Mouse (Mus musculus) layer of hippocampus, adult 18-20 months (tissue): ENCODE data around the gene Ccdc148. TPM values are rescaled to one million over a fixed set of nuclear protein-coding genes. Genes with fewer than 3 reads are reported as not detected.
A peak's percentile ranks its signal among the peaks of the same experiment; 100 is the strongest.

ENCODE experiments used
- DNase-seq, 2 experiments: peaks; one replicate each; pipeline ENCODE4 v3.0.0; 2022; ENCODE audit warnings: low spot score in 2 of 2
- total RNA-seq, 2 experiments: library from RNA; stranded (reverse); gene quantifications; 2 replicates each; pipeline ENCODE4 v1.2.3; 2021

Gene Ccdc148
- total RNA-seq, 2 experiments from 2014 or later, result 14.6 to 15.8 TPM

DNA sequence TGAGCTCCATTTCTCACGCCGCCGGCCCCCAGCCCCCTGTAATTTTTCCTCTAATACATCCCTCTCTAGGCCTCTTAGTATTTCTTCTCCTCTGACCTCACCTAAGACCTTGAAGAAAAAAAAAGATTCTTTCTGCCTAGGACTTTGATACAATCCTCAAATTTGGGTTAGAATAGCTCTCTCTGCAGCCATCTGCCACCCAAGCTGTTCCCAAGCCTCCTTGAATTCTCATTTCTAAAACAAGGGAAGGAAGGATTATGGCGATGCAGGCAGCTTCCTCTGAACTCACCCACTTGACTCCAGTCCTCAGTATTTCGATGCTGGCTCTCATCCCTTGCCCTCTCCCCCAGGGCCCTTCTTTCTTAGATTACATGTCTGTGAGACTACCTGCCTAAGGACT lies 106.1 kb downstream of the Ccdc148 start:
- peak; percentile 41 to 71 for DNase-seq

DNA sequence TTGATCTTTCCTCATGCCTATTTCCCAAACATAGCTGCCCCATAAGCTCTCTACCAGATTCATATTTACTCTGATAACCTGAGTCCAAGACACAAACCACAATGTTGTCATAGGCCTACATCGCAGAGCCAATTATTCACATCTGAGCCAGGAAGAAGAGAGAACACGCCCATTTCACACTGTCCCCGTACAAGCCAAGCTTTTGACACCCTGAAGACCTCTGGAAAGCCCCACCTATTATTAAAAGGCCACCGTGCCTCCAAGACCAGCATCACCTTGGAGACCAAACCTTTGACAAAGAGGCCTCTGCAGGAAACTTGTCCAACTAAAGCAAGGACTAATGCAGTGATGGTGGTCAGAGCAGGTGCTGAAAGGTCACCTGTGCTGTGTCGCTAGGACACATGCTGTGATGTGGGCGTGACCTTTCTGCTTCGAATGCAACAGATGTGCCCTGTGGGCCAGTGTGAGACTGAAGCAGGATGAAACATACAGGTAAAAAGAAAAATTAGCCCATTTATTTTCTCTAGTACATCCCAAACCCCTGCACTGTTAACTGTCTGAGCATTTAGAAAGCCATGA lies 106.9 kb downstream of the Ccdc148 start:
- DNase-seq, result no peak

DNA sequence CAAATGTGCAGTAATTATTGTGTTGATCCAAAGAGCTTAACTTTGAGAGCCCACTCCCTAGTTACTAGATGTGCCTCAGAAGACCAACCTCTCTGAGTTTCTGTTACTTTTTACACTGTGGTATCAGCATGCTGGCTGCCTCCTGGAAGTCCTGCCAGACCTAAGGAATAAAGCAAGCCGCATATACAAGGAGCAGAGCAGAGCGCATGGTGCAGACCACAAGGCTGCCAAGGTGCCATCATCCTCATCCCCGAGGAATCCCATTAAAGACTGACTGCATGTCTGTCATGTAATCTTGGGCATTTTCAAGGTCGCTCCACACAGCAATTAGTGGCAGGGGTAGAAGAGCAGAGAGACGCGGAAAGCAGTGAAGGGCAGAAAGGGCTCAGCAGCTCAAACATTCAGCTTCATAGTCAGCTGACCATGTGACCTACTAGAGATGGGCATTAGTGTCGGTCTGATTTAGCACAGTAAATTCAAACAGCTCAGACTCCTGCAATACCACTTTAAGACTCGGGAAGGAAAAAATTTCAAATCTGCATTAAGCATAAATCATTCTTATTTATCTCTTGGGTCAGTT lies 110.1 kb downstream of the Ccdc148 start:
- no peak for DNase-seq

DNA sequence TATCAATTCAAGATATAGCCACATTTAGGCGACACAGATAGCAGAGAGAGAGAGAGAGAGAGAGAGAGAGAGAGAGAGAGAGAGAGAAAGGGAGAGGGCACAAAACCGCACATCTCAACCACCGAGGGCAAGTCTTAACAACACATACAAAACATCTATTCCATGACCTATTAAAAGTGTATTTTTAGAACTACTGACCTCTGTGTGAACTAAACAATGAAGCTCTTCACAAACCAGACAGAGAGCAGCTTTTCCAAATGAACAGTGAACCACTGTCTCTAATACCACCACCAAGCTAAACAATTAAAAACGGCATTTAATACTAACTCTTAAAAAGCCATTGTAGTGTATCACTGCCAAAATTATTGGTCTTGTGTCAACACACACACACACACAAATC lies 110.8 kb downstream of the Ccdc148 start:
- no peak for DNase-seq

DNA sequence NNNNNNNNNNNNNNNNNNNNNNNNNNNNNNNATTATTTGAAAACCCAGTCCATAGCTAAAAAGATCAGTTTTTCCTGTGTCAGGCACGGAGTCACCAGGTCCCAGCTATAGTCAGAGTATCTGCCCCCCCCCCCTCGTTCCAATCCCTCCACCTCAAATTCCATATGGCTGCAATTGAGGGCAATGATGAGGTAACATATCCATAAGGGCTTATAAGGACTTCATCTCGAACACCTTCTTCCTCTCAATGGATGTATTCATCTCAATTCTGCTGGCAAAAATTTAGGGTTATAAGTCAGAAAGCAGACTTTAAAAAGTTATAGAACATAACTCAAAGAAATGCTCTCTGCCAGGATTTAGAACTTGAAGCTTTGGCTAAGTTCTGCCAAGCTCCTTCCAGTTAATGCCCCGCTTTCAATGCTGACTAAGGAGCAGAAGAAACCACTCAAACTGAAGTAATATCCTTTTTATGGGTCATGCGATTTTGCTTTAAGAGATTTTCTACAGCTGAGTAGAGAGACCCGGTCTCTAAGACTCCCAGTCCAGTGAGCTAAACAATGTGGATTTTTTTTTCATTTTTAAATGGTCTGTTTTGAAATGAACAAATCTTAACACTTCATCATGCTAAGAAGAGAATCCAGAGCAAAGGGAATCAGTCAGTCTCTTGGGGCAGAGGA lies 111.6 kb downstream of the Ccdc148 start:
- no peak for DNase-seq

DNA sequence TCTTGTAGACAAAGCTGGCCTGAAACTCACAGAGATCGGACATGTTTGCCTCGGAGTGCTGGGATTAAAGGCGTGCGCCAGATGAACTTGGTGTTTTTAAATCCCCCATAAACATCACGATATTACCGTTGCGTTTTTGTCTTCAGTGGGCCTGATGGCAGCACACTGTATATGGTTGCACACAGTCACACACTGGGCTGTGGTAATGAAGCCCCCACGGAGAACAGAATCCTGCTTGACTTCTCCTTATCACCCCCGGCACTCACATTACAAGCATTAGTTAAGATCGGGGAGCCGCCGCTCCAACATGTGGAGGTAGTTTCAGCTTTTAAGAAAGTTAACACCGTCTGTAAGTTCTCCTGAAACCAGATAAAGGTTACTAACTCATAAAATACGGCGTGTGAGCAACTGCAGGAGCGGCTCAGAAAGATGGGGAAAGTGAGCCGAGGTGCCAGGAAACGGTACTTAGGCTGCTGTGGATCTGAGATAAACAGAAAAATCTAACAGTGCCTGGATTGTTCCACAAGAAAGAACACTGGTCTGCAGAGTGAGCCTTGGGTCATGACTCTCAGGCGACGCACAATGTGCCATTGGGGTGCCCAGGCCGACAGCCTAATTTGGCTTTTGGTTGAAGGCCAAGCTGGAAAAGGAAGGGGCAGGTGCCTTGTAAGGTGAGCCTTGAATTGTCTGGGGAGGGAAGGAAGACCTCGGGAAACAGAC lies 117.0 kb downstream of the Ccdc148 start:
- DNase-seq, result no peak

DNA sequence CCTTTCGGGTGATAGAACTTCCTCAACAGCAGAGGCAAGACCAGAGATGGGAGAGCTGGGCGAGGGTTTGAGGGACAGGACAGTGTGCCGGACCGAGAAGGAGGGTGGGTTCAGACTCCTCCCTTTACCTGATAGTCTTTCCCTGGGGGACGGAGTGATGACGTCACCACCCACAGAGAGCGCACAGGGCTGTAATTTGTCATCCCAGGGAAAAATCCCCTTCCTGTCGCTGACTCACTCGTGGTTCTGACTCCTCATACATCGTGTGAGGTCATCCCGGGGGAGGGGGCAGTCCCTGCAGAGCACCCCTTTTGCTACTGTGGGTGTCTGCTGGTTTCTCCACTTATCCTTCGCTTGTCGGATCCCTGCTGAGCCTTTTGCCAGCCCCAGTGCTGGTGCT lies 117.9 kb downstream of the Ccdc148 start:
- DNase-seq, result no peak

DNA sequence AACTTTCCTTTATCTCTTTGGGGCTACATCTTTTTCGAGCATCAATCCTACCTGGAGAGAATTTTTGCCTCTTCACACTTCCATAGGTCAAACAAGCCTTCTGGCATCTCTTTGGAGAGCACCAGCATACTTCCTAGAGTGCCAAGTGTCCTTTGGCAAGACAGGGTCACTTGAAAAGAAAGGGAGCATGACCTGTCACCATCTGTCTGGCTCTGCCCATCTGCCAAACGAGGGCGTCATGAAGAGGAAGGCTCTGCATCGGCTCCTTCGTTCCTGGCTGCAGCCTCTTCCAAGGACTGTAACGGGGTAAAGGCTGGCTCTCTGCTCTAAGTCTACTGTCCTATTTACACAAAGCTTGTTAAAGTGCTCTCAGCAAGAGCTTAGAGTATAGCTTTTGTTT lies 124.0 kb downstream of the Ccdc148 start:
- no peak for DNase-seq

DNA sequence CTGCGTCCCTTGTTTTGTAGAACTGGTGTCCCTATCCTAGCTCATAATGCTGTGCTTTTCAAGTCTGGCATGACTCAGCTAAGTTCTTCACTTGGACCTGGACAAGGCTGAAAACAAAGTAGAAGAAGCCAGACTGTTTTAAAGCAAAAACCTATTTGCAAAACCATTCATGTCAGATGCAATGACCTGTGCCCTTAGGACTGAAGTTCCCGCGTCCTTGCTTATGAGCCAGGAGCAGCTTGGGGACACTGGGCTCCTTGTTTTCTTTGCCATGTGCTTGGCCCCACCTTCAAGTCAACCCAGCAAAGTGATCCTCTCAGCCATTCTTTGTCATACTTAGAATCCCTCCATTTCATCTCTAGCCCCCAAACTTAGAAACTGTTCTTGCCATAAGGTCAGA lies 125.3 kb downstream of the Ccdc148 start:
- no peak for DNase-seq

DNA sequence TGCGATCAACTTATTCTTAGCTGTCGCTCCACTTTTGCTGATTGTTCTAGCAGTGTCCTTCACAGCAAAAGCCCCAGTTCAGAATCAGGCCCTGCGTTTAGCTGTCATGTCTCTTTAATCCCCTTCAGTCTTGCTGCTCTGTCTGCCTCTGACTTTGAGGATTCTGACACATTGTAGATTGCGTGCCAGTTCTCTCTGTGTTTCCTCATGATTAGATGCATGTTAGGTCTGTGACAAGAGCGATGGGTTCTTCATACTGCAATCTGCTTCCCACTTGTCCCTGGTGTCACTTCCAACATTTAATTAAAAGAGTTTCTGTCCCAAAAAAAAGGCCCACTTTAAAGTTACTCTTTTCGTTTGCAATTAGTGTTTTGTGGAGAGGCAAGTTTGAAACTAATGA lies 126.2 kb downstream of the Ccdc148 start:
- DNase-seq, result no peak

DNA sequence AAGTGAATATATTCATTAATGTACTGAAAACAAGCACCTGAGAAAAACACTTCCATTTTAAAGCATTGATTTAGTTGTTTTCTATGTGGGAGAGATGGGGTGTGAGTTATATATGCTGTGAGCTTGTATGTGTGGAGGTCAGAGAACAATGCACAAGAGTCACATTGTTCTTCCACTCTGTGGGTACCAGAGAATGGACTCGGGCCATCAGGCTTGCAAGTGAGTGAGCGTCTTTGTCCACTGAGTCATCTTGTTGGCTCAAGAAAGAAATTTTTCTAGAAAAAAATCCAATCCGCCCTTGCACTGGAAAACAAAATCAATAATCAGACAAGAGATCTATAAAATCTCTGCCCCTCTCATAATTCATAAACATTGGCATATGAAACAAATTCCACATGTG lies 135.9 kb downstream of the Ccdc148 start:
- DNase-seq, result peak in 1 of 2 experiments; percentile 16

DNA sequence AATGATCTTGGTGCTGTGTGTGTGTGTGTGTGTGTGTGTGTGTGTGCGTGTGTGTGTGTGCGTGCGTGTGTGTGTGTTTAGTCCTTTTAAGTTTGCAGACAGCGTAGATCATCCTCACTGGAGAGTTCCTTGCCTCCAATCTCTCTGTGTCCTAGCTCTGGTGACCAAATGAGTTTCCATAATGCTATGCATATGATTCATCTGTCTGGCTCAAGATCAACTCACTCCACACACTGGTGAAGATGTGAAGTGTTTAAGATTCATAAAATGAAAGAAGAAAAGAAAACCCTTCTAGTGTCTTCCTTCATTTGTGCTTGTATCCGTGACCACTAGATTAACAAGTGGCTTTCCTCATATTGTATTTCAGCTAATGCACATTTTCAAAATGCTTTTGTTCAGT lies 153.1 kb downstream of the Ccdc148 start:
- no peak for DNase-seq

DNA sequence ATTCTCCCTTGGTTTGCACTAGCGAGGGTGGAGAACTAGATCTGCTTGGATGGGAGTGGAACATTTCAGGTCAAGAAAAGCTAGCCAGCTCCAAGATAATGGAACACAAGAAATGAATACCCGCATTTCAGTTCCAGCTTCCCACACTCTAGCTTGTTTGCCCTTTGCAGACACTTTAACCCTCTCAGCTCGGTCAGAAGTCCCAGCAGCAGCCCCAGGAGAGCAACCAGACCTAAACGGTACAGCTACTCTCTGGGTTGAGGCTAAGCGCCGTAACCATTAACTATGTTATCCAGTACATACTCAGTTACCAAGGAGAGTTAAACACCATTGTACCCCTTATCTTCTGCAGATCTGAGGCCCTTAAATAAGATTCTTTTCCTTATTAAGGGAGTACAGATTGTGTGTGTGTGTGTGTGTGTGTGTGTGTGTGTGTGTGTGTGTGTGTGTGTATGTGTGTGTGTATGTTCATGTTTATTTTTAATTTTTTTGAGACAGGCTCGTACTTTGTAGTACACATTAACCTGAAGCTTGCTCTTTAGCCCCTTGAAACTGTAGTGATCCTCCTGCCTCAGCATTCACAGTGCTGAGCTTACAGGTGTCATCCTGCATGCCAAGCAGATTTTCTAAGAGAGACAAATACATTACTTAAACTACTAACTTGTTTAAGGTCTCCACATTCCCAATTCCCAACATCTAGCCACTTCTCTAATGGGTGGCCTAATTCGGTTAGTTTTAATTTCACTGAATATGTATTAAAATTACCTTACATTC lies 153.7 kb downstream of the Ccdc148 start:
- no peak for DNase-seq

DNA sequence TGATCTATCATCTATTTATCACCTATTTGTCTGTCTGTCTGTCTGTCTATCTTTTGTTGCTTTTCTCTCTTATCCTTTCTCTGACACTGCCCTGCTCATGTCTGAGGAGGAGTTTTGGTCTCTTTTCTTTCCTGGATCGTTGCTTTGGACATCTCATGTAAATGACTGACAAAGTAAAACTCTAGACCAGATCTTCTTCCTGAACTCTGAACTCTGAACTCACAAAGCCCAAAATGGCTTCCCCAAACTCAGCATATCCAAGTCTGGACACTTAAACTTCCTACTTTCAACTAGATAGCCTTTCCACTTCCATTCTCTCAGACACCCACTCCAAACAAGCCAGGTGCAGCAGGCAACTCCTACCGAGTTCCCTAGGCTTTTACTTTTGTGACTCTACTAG lies 163.3 kb downstream of the Ccdc148 start:
- no peak for DNase-seq

DNA sequence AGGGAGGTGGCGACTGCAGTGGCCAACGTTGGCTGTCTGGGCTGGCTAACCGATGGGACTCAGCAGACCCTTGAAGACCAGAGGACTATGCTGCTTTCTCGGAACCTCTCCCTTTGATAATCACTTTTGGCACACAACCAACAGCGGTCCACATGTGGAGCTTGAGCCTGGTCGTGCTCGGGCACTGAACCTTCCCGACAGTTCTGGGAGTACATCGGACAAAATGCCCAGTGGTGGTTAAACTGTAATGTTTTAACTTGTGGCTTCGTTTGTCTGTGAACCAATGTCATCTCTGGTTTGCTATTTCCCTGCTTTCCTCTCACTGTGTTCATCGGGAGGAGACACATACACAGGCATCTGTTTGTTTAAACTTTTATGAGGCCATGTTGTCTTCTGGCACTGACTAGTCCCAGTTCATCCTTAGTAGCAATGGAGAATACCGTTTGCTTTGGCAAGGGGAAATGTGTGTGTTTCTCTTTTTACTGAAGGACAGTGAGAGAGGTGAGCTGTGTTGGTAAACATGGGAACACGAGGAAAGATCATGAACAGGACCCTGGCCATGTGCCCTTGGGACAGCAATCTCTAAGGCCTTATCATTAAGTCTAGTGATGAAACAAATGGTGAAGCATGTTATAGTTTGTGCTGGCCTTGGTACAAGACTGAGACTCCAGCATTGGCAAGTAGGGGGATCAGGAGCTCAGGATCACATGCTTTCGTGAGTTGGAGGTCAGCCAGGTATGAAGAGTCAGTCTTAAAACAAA lies 167.9 kb downstream of the Ccdc148 start:
- no peak for DNase-seq

DNA sequence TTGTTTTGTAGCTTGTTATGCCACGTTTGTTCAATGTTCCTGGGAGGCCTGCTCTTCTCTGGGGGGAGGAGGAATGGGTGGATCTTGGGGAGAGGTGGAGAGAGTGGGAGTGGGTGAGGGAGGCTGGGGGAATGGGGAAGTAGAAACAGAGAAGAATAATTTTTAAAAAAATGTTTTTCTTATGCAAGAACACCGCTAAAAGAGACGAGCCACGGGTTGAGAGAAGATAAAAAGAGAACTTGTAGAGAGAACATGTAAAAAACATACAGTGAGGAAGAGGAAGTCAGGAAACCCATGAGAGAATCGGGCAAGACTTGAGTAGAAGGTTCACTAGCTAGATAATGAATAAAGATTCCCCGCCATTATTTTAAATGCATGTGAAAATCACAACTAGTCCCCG lies 182.4 kb downstream of the Ccdc148 start:
- DNase-seq, result no peak

DNA sequence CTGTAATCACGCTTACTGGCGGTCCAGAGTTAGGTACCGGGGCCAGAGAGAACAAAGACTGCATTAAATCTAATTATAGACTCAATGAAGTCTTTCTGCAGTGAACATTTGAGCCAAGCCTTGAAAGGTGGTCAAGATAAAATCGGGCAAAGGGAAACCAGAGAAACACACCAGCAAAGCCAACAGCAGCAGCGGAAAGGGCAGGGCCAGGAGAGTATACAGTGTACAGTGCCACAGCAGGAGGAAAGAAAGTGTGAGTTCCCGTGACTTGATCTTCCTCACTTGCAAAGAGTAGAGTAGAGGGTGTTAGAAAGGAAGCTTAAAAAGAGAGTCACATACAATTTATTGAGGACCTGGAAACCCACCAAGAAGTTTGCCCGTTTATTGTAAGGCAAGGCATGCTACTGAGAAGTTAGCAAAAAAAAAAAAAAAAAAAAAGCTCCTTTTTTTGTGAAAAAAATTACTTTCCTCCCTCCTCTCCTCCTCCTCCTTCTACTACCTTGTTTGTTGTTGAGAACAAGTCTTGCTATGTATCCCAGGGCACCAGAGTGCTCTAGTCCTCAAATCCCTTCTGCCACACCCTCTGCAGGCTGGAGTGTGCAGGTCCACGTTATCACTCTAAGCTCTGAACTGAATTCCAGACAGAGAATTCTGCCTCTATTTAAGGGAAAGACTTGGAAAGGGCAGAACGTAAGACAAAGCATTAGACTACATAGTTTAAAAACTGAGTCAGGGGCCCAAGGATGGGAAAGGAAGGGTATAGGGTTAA lies 188.8 kb downstream of the Ccdc148 start:
- DNase-seq, result no peak

DNA sequence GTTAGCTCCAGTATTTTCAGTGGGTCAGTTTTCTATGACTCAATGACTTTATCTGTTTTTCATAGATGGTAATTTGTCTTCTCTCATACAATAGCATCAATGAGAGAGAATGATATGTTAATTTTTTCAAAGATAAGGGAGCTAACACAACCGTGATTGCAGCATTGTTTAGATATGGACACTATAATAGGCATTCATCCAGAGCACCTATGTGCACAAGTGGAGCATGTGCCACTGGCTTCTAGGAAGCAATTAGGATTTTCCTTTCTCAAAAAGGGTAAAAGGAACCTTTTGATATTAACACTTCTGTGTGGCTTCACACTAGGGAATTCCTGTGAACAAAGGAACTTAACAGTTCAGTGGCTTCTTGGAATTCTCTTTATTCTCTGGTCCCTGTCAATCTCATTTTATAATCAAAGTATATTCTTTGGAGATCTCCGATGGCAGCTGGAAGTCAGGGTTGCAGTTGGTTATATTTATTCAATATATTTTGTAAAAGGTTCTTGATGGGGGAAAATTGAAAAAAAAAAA lies 203.6 kb downstream of the Ccdc148 start:
- DNase-seq, result no peak

DNA sequence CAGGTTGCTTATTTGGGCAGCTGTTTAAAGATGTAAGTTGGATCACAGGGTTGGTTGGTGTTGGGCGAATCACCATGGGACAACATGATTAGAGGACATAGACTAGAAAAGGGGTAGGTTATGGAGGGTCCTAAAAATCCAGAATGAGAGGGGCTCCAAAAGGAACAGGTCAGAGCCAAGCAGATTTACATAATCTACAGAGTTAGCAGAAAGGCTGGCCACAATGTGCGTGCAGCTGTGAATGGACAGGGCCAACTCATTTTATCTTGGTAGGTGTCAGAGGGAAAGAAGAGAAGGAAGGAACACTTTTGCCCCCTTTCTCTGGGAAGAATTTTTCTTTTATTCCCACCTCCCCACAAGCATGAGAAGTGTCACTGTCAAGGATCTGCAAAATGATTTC lies 204.1 kb downstream of the Ccdc148 start:
- no peak for DNase-seq

DNA sequence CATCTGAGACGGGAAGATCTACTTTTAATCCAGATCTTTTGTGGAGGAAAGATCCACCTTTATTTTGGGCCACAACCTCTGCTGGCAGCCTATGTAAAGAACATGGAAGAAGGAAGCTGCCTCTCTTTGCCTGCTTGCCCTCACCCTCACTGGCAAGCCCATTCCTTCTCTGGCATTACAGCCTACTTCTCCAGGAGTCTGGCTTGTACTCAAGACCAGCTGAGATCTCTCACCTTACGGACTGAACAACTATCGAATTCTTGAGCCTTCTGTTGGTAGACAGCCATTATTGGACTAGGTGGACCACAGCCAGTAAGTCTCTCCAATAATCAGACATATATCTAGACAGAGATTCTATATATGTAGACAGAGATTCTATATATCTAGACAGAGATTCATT lies 208.4 kb downstream of the Ccdc148 start:
- no peak for DNase-seq
